Mouse (Mus musculus) kidney, embryonic 16.5 days (tissue): ENCODE data around the gene Rrp7a. TPM values are rescaled to one million over a fixed set of nuclear protein-coding genes. Genes with fewer than 3 reads are reported as not detected.

ENCODE experiments used
- ATAC-seq: fragments of 200-750 bp; cut with Nextera tagmentation; 2 replicates; pipeline ENCODE4 v1.8.0; 2017; ENCODE audit warnings: moderate TSS enrichment; ENCODE audit not compliant: low FRiP score, low TSS enrichment
- H3K27ac ChIP-seq: fragments of 300-500 bp; sonication (generic); 2 replicates; pipeline ENCODE4 v1.5.1; 2014; ENCODE audit warnings: low read length
- H3K27me3 ChIP-seq: fragments of 300-500 bp; sonication (generic); 2 replicates; pipeline ENCODE4 v1.6.1; 2014; ENCODE audit warnings: low read length, control low read depth, mixed read lengths; ENCODE audit not compliant: insufficient read depth
- H3K36me3 ChIP-seq: fragments of 300-500 bp; sonication (generic); 2 replicates; pipeline ENCODE4 v1.6.1; 2014; ENCODE audit warnings: low read length, control low read depth, mixed read lengths; ENCODE audit not compliant: insufficient read depth
- H3K4me1 ChIP-seq: fragments of 300-500 bp; sonication (generic); 2 replicates; pipeline ENCODE4 v1.6.1; 2014; ENCODE audit warnings: low read length, control low read depth, mixed read lengths; ENCODE audit not compliant: insufficient read depth
- H3K4me2 ChIP-seq: fragments of 300-500 bp; sonication (generic); replicated peaks from 2 replicates; pipeline ENCODE4 v1.6.1; 2014; ENCODE audit warnings: low read depth, low read length
- H3K4me3 ChIP-seq: fragments of 300-500 bp; sonication (generic); 2 replicates; pipeline ENCODE4 v1.5.1; 2014; ENCODE audit warnings: mild to moderate bottlenecking, low read length
- H3K9ac ChIP-seq: fragments of 300-500 bp; sonication (generic); replicated peaks from 2 replicates; pipeline ENCODE4 v1.6.1; 2014; ENCODE audit warnings: low read length
- H3K9me3 ChIP-seq: fragments of 300-500 bp; sonication (generic); 2 replicates; pipeline ENCODE4 v1.6.1; 2016; ENCODE audit warnings: low read length, control low read depth
- WGBS: fragments of 180-500 bp; shearing (Covaris S2); extraction: QIAGEN DNeasy Blood & Tissue Kit; methylation state at CpG from one replicate; pipeline ENCODE4 v1.1.7; 2014; 5-methylcytosine and 5-hydroxymethylcytosine counted together
- polyA plus RNA-seq: library from polyadenylated mRNA; unstranded; fragments of >200 nt; fragmentation: Nextera tagmentation; extraction: Ambion mirVana; gene quantifications from 2 replicates; pipeline ENCODE4 v1.2.1, GENCODE M21; 2015

The Rrp7a gene
- polyA plus RNA-seq, 1 experiment from 2014 or later: 67.5 TPM

GRCm38 (mm10) chr15:83166642-83167041 lies 44.0 kb upstream of the Rrp7a start:
- Histone ChIP-seq H3K4me2 (no peak overlapping the region), H3K4me3 (no peak overlapping the region), H3K36me3 (0 out of 2 replicates have a peak, but pooled peaks cover 2% of the 10 kb centered on the region), H3K27ac (peak overlapping the region; percentile 52), H3K9me3 (no peaks in the 10 kb centered on the region), H3K27me3 (no peaks in the 10 kb centered on the region), H3K4me1 (peaks cover 59% of the 10 kb centered on the region), H3K9ac (no peak overlapping the region)
- 80% methylated on average over 3 of the region's 3 CpGs for WGBS
- ATAC-seq: no peak

DNA sequence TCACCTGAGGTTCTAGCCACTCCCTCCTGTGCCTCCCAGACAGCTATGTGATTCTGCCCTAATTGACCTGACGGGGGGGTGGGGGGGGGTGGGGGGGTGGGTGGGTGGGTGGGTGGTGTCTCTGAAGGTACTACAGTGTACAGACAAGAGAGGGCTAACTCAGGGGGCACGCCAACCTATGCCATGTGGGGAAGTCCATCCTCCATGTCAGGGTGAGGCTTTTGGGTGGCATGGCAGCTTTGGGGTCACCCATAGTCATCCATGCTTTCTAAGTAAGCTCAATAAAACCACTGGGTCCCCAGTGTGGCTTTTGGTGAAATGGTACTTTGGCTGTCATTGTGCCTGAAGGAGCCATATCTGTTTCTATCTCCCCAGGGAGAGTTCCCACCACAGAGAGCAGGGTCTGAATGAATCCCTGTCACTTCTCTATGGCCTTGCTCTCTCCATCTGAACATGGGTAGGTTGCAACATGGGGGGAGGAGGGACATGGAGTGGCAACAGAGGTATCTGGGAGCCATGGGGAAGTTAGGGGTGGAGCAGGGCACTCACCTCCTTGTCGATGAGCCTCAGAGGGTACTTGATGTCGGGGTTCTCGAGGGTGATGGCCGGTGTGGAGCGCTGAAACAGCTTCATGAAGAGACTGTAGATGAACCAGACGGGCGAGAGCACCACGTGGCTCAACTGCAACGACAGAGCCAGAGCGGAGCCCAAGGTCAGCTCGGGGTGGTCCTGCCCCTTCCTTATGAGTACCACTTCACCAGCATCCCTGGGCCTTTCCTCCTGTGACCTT lies 43.1 kb upstream of the Rrp7a start:
- H3K36me3 ChIP-seq: 0 out of 2 replicates have a peak, but pooled peaks cover 2% of the 10 kb centered on the region
- H3K9ac ChIP-seq: no peak overlapping the region
- ATAC-seq: no peak
- no peak overlapping the region for H3K4me3 ChIP-seq
- H3K27me3 ChIP-seq: no peaks in the 10 kb centered on the region
- 91% methylated on average over 13 of the region's 13 CpGs for WGBS
- no peak overlapping the region for H3K27ac ChIP-seq
- H3K9me3 ChIP-seq: no peaks in the 10 kb centered on the region
- H3K4me1 ChIP-seq: peaks cover 51% of the 10 kb centered on the region
- H3K4me2 ChIP-seq: no peak overlapping the region

DNA sequence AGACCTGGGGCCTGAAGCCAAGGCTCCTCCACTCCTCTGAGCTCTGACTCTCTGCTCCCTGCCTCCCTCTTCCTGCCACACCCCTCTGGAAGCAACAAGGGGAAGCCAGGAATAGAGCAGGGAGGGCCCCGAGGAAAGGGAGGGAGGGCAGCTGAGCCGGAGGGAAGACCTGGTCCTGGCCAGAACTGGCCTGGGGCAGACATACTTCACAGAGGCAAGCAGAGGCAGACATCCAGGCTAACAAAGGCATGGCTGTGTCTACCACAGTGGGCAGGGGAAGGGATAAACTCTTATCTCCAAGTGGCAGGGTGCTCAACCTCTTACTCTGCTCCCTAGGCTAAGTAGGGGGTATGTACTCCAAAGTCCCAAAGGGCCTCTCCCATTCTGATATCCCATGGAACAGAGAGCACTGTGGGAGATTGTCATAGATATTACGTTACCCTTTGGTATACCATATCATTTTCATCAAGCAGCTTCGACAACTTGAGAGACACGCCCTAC lies 42.4 kb upstream of the Rrp7a start:
- peak; percentile 18 for ATAC-seq
- Histone ChIP-seq H3K4me1 (peaks cover 44% of the 10 kb centered on the region), H3K9ac (0 out of 2 replicates have a peak overlapping the region, but pooled peaks have one; percentile 26), H3K4me3 (no peak overlapping the region), H3K27ac (peak overlapping the region; percentile 50; the same call in 1 of the 2 replicates), H3K4me2 (no peak overlapping the region), H3K9me3 (no peaks in the 10 kb centered on the region), H3K27me3 (no peaks in the 10 kb centered on the region), H3K36me3 (peaks cover 9% of the 10 kb centered on the region)
- 64% methylated on average over 5 of the region's 5 CpGs for WGBS

GRCm38 (mm10) chr15:83162818-83163485 lies 40.4 kb upstream of the Rrp7a start:
- peaks cover 25% of the 10 kb centered on the region for H3K36me3 ChIP-seq
- H3K4me1 ChIP-seq: peaks cover 26% of the 10 kb centered on the region
- H3K27ac ChIP-seq: no peak overlapping the region
- H3K4me2 ChIP-seq: no peak overlapping the region
- H3K4me3 ChIP-seq: no peak overlapping the region
- ATAC-seq: no peak
- WGBS: 87% methylated on average over 11 of the region's 11 CpGs
- H3K9me3 ChIP-seq: no peaks in the 10 kb centered on the region
- no peaks in the 10 kb centered on the region for H3K27me3 ChIP-seq
- no peak overlapping the region for H3K9ac ChIP-seq

DNA sequence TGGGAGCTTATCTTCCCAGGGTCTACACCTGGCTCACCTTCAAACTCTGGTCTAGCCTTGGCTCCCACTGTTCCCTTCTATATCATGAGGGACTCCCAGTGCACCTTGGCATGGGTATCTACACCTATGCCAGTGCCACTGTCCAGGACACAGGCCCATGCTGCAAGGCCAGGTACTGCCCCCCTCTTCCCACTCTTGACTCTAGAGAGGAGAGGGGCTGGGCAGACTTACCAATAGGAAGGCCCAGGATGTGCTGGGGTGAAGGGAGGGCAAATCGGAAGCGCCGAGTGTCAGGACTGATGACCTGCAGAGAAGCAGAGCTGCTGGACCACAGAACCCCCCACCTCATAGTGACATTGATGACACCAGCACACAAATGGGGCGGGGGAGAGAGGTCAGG lies 39.4 kb upstream of the Rrp7a start:
- peaks cover 17% of the 10 kb centered on the region for H3K4me1 ChIP-seq
- H3K9me3 ChIP-seq: no peaks in the 10 kb centered on the region
- peaks cover 34% of the 10 kb centered on the region for H3K36me3 ChIP-seq
- 91% methylated on average over 4 of the region's 4 CpGs for WGBS
- no peak overlapping the region for H3K27ac ChIP-seq
- H3K4me2 ChIP-seq: no peak overlapping the region
- no peaks in the 10 kb centered on the region for H3K27me3 ChIP-seq
- no peak for ATAC-seq
- no peak overlapping the region for H3K4me3 ChIP-seq
- H3K9ac ChIP-seq: no peak overlapping the region

DNA sequence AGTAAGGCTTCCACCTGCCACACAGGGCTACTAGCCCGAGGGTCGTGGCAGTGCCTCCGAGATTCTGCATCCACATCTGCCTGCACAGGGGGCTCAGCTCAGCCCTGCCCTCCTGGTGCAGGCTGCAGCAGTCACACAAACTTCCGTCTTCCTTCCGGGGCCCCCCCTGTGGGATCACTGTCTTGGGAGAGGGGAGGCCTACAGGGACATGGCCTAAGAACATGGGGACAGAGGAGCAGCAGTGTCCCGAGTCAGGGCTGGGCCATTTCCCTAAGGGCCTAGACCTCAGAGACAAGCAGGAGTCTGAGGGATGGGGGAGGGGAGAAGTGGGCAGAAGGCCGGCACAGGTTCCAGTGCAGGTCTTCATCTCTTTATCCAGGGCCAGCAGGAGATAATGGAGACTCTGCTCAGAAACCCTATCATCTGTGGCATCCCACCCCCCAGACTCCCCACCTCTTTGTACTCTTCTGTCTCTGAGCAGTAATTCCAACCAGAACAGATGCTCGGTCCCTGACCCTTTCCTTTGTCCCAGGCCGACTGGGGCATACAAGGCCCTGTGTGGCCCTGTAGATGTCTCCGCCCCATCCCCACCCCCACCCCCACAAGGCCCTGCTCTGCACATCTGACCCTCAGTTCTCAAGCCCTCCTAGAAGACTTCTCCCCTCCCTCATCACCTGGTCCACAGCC lies 38.6 kb upstream of the Rrp7a start:
- no peaks in the 10 kb centered on the region for H3K27me3 ChIP-seq
- peaks cover 37% of the 10 kb centered on the region for H3K36me3 ChIP-seq
- 55% methylated on average over 10 of the region's 10 CpGs for WGBS
- H3K4me1 ChIP-seq: peaks cover 11% of the 10 kb centered on the region
- H3K4me2 ChIP-seq: no peak overlapping the region
- H3K4me3 ChIP-seq: no peak overlapping the region
- ATAC-seq: no peak
- H3K27ac ChIP-seq: no peak overlapping the region
- no peaks in the 10 kb centered on the region for H3K9me3 ChIP-seq
- 0 out of 2 replicates have a peak overlapping the region, but pooled peaks have one; percentile 8 for H3K9ac ChIP-seq

- no peak overlapping the region for H3K4me3 ChIP-seq
- H3K9me3 ChIP-seq: no peaks in the 10 kb centered on the region
- WGBS: 96% methylated on average over 4 of the region's 4 CpGs
- H3K36me3 ChIP-seq: peaks cover 37% of the 10 kb centered on the region
- H3K9ac ChIP-seq: 0 out of 2 replicates have a peak overlapping the region, but pooled peaks have one; percentile 8
- no peaks in the 10 kb centered on the region for H3K27me3 ChIP-seq
- no peak for ATAC-seq
- H3K4me2 ChIP-seq: no peak overlapping the region
- H3K4me1 ChIP-seq: peaks cover 11% of the 10 kb centered on the region
- no peak overlapping the region for H3K27ac ChIP-seq
These were observed 38.0 kb upstream of the Rrp7a start for GRCm38 (mm10) chr15:83160561-83160960.

- 91% methylated on average over 9 of the region's 9 CpGs for WGBS
- peaks cover 6% of the 10 kb centered on the region for H3K4me1 ChIP-seq
- H3K9ac ChIP-seq: no peak overlapping the region
- H3K4me3 ChIP-seq: no peak overlapping the region
- H3K4me2 ChIP-seq: no peak overlapping the region
- peaks cover 37% of the 10 kb centered on the region for H3K36me3 ChIP-seq
- no peaks in the 10 kb centered on the region for H3K27me3 ChIP-seq
- no peak for ATAC-seq
- H3K9me3 ChIP-seq: no peaks in the 10 kb centered on the region
- no peak overlapping the region for H3K27ac ChIP-seq
These were observed 37.2 kb upstream of the Rrp7a start for GRCm38 (mm10) chr15:83159823-83160222.

DNA sequence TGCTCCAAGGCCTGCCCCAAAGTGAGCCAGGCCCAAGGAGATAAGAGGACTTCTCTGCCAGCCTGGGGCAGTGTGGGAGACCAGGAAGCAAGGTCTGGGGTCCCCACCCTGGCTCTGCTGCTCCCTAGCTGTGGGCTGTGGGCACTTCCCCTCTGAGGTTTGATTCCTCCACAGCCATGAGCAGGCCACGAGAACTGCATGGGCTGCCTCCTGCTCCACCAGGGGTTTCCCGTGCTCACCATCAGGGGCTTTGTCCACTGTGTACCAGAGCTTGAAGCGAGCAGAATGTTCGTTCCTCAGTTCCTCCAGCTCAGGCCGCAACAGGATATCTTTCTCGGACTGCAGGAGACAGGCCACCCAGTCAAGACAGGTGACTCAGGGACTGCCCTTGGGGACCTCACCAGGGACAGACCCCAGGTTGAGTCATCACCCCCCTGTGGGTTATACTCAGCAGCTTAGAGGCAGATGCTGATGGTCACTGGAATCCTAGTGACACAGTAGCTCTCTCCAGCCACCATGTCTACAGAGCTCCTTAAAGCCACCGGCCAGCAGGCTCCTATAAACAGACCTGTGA lies 36.1 kb upstream of the Rrp7a start:
- peaks cover 2% of the 10 kb centered on the region; the same call in 1 of the 2 replicates for H3K4me1 ChIP-seq
- H3K4me2 ChIP-seq: no peak overlapping the region
- no peak overlapping the region for H3K9ac ChIP-seq
- no peak overlapping the region for H3K27ac ChIP-seq
- H3K9me3 ChIP-seq: no peaks in the 10 kb centered on the region
- H3K36me3 ChIP-seq: peaks cover 43% of the 10 kb centered on the region
- H3K4me3 ChIP-seq: no peak overlapping the region
- 90% methylated on average over 7 of the region's 7 CpGs for WGBS
- no peaks in the 10 kb centered on the region for H3K27me3 ChIP-seq
- ATAC-seq: no peak
